Mouse (Mus musculus): ENCODE data around the gene Pbx3.

DNA sequence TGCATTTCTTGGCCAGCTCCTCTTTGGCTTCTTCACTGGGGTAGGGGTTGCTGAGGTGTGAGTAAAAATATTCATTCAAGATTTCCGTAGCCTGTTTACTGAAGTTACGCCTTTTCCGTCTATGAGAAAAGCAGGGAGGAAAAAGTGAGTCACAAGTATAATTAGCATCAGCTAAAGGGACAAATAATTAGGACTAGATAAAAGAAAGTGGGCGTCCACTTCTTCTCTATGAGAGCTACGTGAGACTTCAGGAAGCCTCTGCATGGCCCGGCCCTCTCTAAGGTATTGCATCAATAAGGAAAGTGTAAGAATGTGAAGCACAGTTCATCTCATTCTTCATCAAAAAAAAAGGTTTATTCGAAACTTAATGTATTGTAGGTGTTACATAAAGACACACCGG lies 168.1 kb downstream of the Pbx3 start:
- TF ChIP-seq CTCF (IDR thresholded peaks at IDR 0.05): no peak
- no peak for TF ChIP-seq POLR2A (IDR thresholded peaks at IDR 0.05; ENCODE audit: insufficient read depth, low read depth, low read length)
- TF ChIP-seq EP300 (IDR thresholded peaks at IDR 0.05; ENCODE audit: insufficient read depth, low read depth, low read length): no peak
